Mouse (Mus musculus) E14TG2a.4 (cell line): ENCODE results near the gene Atl3.

Experiments used
- H3K27me3 ChIP-seq: 2 replicates; pipeline ENCODE4 v1.6.1; 2014; ENCODE audit warnings: low read length, control low read depth; ENCODE audit not compliant: insufficient read depth
- H3K36me3 ChIP-seq: 2 replicates; pipeline ENCODE4 v1.6.1; 2014; ENCODE audit warnings: low read length, control low read depth; ENCODE audit not compliant: insufficient read depth
- H3K4me1 ChIP-seq: replicated peaks from 2 replicates; pipeline ENCODE4 v1.6.1; 2014; ENCODE audit warnings: low read depth, low read length, control low read depth
- H3K4me3 ChIP-seq: replicated peaks from 2 replicates; pipeline ENCODE4 v1.5.1; 2014; ENCODE audit warnings: mild to moderate bottlenecking, low read length
- H3K9me3 ChIP-seq: 2 replicates; pipeline ENCODE4 v1.6.1; 2014; ENCODE audit warnings: low read length, control low read depth
- CTCF ChIP-seq: conservative IDR thresholded peaks from 2 replicates; pipeline ENCODE4 v1.5.1; 2014; ENCODE audit warnings: low read length
- NANOG ChIP-seq: IDR thresholded peaks from 2 replicates; pipeline ENCODE4 v1.6.1; 2014; ENCODE audit warnings: borderline replicate concordance, low read length, mixed read lengths
- POU5F1 ChIP-seq: IDR thresholded peaks from 2 replicates; pipeline ENCODE4 v1.6.1; 2014; ENCODE audit warnings: low read length, borderline replicate concordance

Atl3 gene

GRCm38 (mm10) chr19:7548924-7549323 is 55.1 kb downstream of the Atl3 start:
- no peaks in the 10 kb centered on the region for H3K4me1 ChIP-seq
- no peaks in the 10 kb centered on the region for H3K36me3 ChIP-seq
- H3K4me3 ChIP-seq: no peak overlapping the region
- no peak for TF ChIP-seq CTCF
- TF ChIP-seq POU5F1: no peak
- TF ChIP-seq NANOG: no peak
- H3K27me3 ChIP-seq: 0 out of 2 replicates have a peak, but pooled peaks cover 12% of the 10 kb centered on the region
- H3K9me3 ChIP-seq: no peaks in the 10 kb centered on the region

- Histone ChIP-seq H3K4me1 (no peaks in the 10 kb centered on the region), H3K9me3 (no peaks in the 10 kb centered on the region), H3K27me3 (peaks cover 28% of the 10 kb centered on the region), H3K4me3 (no peak overlapping the region), H3K36me3 (no peaks in the 10 kb centered on the region)
- no peak for TF ChIP-seq POU5F1
- no peak for TF ChIP-seq CTCF
- TF ChIP-seq NANOG: no peak
These were observed 57.9 kb downstream of the Atl3 start for GRCm38 (mm10) chr19:7551550-7552300.

GRCm38 (mm10) chr19:7552301-7552673 is 58.4 kb downstream of the Atl3 start:
- TF ChIP-seq NANOG (no peak), POU5F1 (no peak), CTCF (no peak)
- Histone ChIP-seq H3K4me1 (peaks cover 5% of the 10 kb centered on the region), H3K27me3 (peaks cover 31% of the 10 kb centered on the region), H3K9me3 (no peaks in the 10 kb centered on the region), H3K36me3 (no peaks in the 10 kb centered on the region), H3K4me3 (no peak overlapping the region)

- no peak overlapping the region for H3K4me3 ChIP-seq
- no peaks in the 10 kb centered on the region for H3K9me3 ChIP-seq
- peaks cover 43% of the 10 kb centered on the region for H3K27me3 ChIP-seq
- no peaks in the 10 kb centered on the region for H3K36me3 ChIP-seq
- TF ChIP-seq NANOG (no peak), CTCF (no peak), POU5F1 (no peak)
- H3K4me1 ChIP-seq: peaks cover 16% of the 10 kb centered on the region
These were observed 59.6 kb downstream of the Atl3 start for GRCm38 (mm10) chr19:7553441-7553840.

GRCm38 (mm10) chr19:7554881-7555280 is 61.0 kb downstream of the Atl3 start:
- TF ChIP-seq CTCF: no peak
- no peak for TF ChIP-seq POU5F1
- TF ChIP-seq NANOG: no peak; the same call in 1 of the 2 replicates
- H3K27me3 ChIP-seq: peaks cover 53% of the 10 kb centered on the region
- H3K4me1 ChIP-seq: peaks cover 19% of the 10 kb centered on the region
- peaks cover 5% of the 10 kb centered on the region for H3K36me3 ChIP-seq
- no peak overlapping the region for H3K4me3 ChIP-seq
- no peaks in the 10 kb centered on the region for H3K9me3 ChIP-seq

- H3K9me3 ChIP-seq: no peaks in the 10 kb centered on the region
- H3K36me3 ChIP-seq: peaks cover 5% of the 10 kb centered on the region
- H3K4me3 ChIP-seq: no peak overlapping the region
- TF ChIP-seq CTCF: no peak
- no peak for TF ChIP-seq POU5F1
- TF ChIP-seq NANOG: no peak
- peaks cover 53% of the 10 kb centered on the region for H3K27me3 ChIP-seq
- peaks cover 23% of the 10 kb centered on the region for H3K4me1 ChIP-seq
These were observed 62.8 kb downstream of the Atl3 start for GRCm38 (mm10) chr19:7556641-7557040.

- peak within 1 kb of the TSS; percentile 81 for H3K4me3 ChIP-seq
- peaks cover 5% of the 10 kb centered on the region for H3K36me3 ChIP-seq
- TF ChIP-seq POU5F1 (no peak), NANOG (no peak), CTCF (no peak)
- H3K4me1 ChIP-seq: peaks cover 31% of the 10 kb centered on the region
- H3K9me3 ChIP-seq: no peaks in the 10 kb centered on the region
- H3K27me3 ChIP-seq: peaks cover 53% of the 10 kb centered on the region
These were observed 63.5 kb downstream of the Atl3 start, which contains the start of gene Pla2g16 for GRCm38 (mm10) chr19:7557328-7557822. TSS of gene Pla2g16 (plus strand) at chr19:7557459.

- peaks cover 35% of the 10 kb centered on the region for H3K4me1 ChIP-seq
- no peak for TF ChIP-seq POU5F1
- no peak for TF ChIP-seq CTCF
- no peak for TF ChIP-seq NANOG
- peaks cover 5% of the 10 kb centered on the region for H3K36me3 ChIP-seq
- H3K27me3 ChIP-seq: peaks cover 51% of the 10 kb centered on the region
- H3K4me3 ChIP-seq: peak overlapping the region; percentile 81
- no peaks in the 10 kb centered on the region for H3K9me3 ChIP-seq
These were observed 64.0 kb downstream of the Atl3 start for GRCm38 (mm10) chr19:7557844-7558243.

- no peaks in the 10 kb centered on the region for H3K9me3 ChIP-seq
- H3K4me3 ChIP-seq: 0 out of 2 replicates have a peak overlapping the region, but pooled peaks have one; percentile 81
- H3K4me1 ChIP-seq: peaks cover 42% of the 10 kb centered on the region
- no peak for TF ChIP-seq NANOG
- no peak for TF ChIP-seq CTCF
- TF ChIP-seq POU5F1: no peak
- peaks cover 5% of the 10 kb centered on the region for H3K36me3 ChIP-seq
- H3K27me3 ChIP-seq: peaks cover 43% of the 10 kb centered on the region
These were observed 64.8 kb downstream of the Atl3 start for GRCm38 (mm10) chr19:7558675-7559074.
